Mouse (Mus musculus) kidney, embryonic 14.5 days (tissue): ENCODE measurements around the gene Macrod2. TPM values are rescaled to one million over a fixed set of nuclear protein-coding genes. Genes with fewer than 3 reads are reported as not detected.
A peak's percentile ranks its signal among the peaks of the same experiment; 100 is the strongest.

Source experiments
- ATAC-seq: fragments of 200-750 bp; cut with Nextera tagmentation; 2 replicates; pipeline ENCODE4 v1.8.0; 2017; ENCODE audit warnings: moderate number of reproducible peaks, mild to moderate bottlenecking, moderate TSS enrichment, moderate library complexity; ENCODE audit not compliant: low FRiP score, low TSS enrichment
- H3K27ac ChIP-seq: fragments of 300-500 bp; sonication (generic); 2 replicates; pipeline ENCODE4 v1.5.1; 2014; ENCODE audit warnings: low read depth, mild to moderate bottlenecking, low read length, moderate library complexity, mixed read lengths
- H3K27me3 ChIP-seq: fragments of 300-500 bp; sonication (generic); 2 replicates; pipeline ENCODE4 v1.6.1; 2014; ENCODE audit warnings: mild to moderate bottlenecking, low read length; ENCODE audit not compliant: control insufficient read depth, insufficient read depth
- H3K36me3 ChIP-seq: fragments of 300-500 bp; sonication (generic); 2 replicates; pipeline ENCODE4 v1.6.1; 2014; ENCODE audit warnings: low read length, mixed read lengths; ENCODE audit not compliant: control insufficient read depth, insufficient read depth
- H3K4me1 ChIP-seq: fragments of 300-500 bp; sonication (generic); 2 replicates; pipeline ENCODE4 v1.6.1; 2014; ENCODE audit warnings: low read length, mixed read lengths; ENCODE audit not compliant: control insufficient read depth, insufficient read depth
- H3K4me2 ChIP-seq: fragments of 300-500 bp; sonication (generic); replicated peaks from 2 replicates; pipeline ENCODE4 v1.6.1; 2014; ENCODE audit warnings: low read depth, mild to moderate bottlenecking, low read length
- H3K4me3 ChIP-seq: fragments of 300-500 bp; sonication (generic); 2 replicates; pipeline ENCODE4 v1.5.1; 2014; ENCODE audit warnings: mild to moderate bottlenecking, low read length
- H3K9ac ChIP-seq: fragments of 300-500 bp; sonication (generic); 2 replicates; pipeline ENCODE4 v1.6.1; 2014; ENCODE audit warnings: low read depth, mild to moderate bottlenecking, low read length, moderate library complexity
- H3K9me3 ChIP-seq: fragments of 300-500 bp; sonication (generic); 2 replicates; pipeline ENCODE4 v1.6.1; 2016; ENCODE audit warnings: low read length; ENCODE audit not compliant: control insufficient read depth
- WGBS: fragments of 180-500 bp; shearing (Covaris S2); extraction: QIAGEN DNeasy Blood & Tissue Kit; methylation state at CpG from one replicate; pipeline ENCODE4 v1.1.7; 2014; 5-methylcytosine and 5-hydroxymethylcytosine counted together
- polyA plus RNA-seq: library from polyadenylated mRNA; unstranded; fragments of >200 nt; fragmentation: Nextera tagmentation; extraction: Ambion mirVana; gene quantifications from 2 replicates; pipeline ENCODE4 v1.2.1, GENCODE M21; 2014

Macrod2 gene
- polyA plus RNA-seq, 1 experiment from 2014 or later, result 22.2 TPM

DNA sequence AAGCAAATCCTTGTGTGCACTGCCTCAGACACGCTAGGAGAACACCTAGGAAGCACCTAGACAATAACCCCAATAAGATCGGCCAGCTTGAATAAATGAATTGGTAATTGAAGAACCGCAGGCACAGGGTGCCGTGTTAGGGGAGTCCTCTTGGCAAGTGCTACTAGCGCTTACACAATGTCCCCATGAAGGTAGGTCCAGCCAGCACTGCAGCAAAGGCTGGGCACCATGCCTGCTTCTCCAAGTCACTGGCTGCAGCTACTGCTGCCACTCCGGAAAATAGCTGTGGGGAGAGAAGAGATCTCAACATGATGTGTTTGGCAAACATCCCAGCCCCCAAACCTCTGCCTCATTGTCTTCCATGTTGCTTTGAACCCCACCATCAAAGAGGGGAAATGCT lies 1603.8 kb downstream of the Macrod2 start:
- H3K9me3 ChIP-seq, result no peaks in the 10 kb centered on the region
- no peak for ATAC-seq
- H3K27ac ChIP-seq, result no peak overlapping the region
- H3K27me3 ChIP-seq, result no peaks in the 10 kb centered on the region
- no peaks in the 10 kb centered on the region for H3K36me3 ChIP-seq
- no peak overlapping the region for H3K4me2 ChIP-seq
- 85% methylated on average over 6 of the region's 6 CpGs for WGBS
- H3K4me3 ChIP-seq, result no peak overlapping the region
- no peaks in the 10 kb centered on the region for H3K4me1 ChIP-seq
- no peak overlapping the region for H3K9ac ChIP-seq

DNA sequence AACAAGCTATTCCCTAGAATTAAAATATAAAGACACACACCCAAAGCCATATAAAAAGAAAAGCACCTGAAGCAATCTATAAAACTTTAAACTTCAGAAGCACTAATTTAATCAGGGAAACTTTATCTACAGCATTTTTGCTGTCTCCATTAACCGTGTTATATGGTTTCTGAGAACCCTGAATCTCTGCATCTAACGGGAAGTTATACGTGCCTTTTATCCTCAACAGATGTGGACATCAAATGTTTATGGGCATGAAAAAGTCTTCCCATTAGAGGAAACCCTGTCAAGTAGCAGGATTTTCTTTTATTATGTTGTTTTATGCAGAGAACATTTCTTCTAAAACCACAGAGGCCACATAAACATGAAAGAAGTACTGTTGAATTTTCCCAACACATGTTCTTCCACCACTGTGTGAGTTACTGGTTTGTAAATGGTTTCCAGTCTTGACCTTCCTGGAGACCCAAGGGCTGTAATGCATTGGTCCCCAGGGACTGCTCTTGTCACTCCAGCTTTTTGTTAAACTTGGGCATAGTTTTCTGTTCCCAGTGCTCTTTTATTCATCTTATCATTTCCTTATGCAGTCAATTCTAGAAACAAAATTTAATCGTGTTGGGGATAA lies 1629.5 kb downstream of the Macrod2 start:
- no peak for ATAC-seq
- H3K4me3 ChIP-seq, result no peak overlapping the region
- no peak overlapping the region for H3K27ac ChIP-seq
- no peak overlapping the region for H3K9ac ChIP-seq
- H3K27me3 ChIP-seq, result no peaks in the 10 kb centered on the region
- H3K36me3 ChIP-seq, result no peaks in the 10 kb centered on the region
- H3K4me1 ChIP-seq, result no peaks in the 10 kb centered on the region
- WGBS, result 58% methylated on average over 4 of the region's 4 CpGs
- H3K9me3 ChIP-seq, result no peaks in the 10 kb centered on the region
- H3K4me2 ChIP-seq, result no peak overlapping the region

DNA sequence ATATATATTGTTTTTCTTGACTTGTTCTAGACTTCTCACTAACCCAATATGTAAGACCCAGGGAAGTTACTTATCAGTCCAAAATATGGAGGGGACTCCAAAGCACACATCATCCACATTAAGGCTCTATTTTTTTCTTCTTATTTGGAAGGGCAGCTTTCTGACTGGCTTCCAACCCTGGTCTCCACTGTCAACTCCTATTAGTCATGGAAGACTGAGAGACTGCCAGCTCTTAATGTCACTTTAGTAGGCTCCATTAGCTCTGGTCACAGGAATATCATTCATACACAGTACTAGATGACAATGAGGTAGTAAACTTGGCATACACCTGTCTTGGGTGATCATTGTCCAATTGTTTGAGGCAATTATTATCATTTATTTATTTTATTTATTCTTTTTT lies 1631.6 kb downstream of the Macrod2 start:
- Histone ChIP-seq H3K9ac (no peak overlapping the region), H3K27ac (no peak overlapping the region), H3K4me3 (no peak overlapping the region), H3K27me3 (no peaks in the 10 kb centered on the region), H3K9me3 (no peaks in the 10 kb centered on the region), H3K4me2 (no peak overlapping the region), H3K4me1 (0 out of 2 replicates have a peak, but pooled peaks cover 2% of the 10 kb centered on the region), H3K36me3 (no peaks in the 10 kb centered on the region)
- ATAC-seq, result no peak

DNA sequence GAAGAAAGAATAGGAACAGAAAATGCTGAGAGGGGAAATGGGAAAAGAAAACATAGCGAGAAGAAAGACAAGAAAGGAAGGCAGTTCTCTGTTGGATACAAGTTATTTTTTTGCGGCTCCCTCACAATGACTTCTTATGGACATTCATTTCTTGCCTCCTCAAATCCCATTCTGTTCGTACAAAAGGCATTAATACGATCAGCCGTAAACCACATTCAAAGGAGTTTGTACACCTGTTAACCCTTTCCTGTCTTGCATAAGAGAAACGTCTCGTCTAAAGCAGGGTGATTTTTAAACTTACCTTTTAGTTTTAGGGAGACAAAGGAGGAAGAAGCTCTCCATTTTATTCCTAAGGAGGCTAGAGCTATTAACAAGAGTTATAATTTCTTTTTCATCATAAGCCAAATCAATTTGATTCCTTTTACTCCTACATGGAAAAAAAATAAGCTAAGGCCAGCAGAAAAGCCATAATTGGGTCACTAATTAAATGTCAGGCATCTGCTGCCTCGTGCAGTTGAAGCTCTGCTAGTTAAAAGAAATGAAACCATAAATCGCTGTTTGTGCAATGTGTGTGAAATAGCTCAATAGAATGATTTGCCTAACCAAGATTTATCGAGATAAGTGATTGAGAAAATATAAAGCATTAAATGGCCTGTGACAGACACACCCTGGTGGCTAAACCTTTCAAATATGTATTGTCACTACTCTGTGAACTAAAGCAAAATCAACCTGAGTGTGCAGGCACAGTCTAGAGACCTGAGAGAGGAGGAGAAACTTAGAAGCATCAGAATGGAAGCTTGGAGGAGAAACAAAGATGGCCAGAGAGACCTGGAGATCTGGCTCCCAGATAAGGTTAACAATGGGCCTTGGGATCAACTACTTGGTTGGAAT lies 1635.9 kb downstream of the Macrod2 start:
- Histone ChIP-seq H3K9me3 (no peaks in the 10 kb centered on the region), H3K27me3 (no peaks in the 10 kb centered on the region), H3K4me2 (no peak overlapping the region), H3K4me3 (no peak overlapping the region), H3K9ac (no peak overlapping the region), H3K4me1 (0 out of 2 replicates have a peak, but pooled peaks cover 2% of the 10 kb centered on the region), H3K36me3 (no peaks in the 10 kb centered on the region), H3K27ac (no peak overlapping the region)
- WGBS, result 43% methylated on average over 10 of the region's 10 CpGs
- ATAC-seq, result no peak

DNA sequence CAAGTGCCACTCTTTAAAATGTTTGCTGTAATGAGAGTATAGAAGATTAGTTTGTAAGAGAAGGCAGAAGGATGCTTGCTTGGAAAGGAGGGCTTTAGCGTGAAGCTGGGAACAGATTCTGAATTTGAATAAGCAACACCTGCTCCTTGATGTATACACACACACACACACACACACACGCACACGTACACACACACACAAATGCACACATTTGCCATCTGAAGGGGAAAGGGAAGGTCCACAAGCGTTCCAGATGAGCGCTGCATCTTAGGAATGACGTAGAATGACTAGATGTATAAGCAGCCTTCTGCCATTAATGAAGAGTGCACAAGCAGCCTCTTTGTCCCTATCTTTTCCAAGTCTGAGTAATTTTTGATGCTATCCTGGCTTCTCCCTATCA lies 1660.5 kb downstream of the Macrod2 start:
- H3K36me3 ChIP-seq, result no peaks in the 10 kb centered on the region
- H3K9me3 ChIP-seq, result no peaks in the 10 kb centered on the region
- no peak for ATAC-seq
- 94% methylated on average over 6 of the region's 6 CpGs for WGBS
- H3K9ac ChIP-seq, result no peak overlapping the region
- H3K4me1 ChIP-seq, result peaks cover 6% of the 10 kb centered on the region; the same call in 1 of the 2 replicates
- no peak overlapping the region for H3K4me2 ChIP-seq
- no peaks in the 10 kb centered on the region for H3K27me3 ChIP-seq
- H3K4me3 ChIP-seq, result no peak overlapping the region
- no peak overlapping the region for H3K27ac ChIP-seq

DNA sequence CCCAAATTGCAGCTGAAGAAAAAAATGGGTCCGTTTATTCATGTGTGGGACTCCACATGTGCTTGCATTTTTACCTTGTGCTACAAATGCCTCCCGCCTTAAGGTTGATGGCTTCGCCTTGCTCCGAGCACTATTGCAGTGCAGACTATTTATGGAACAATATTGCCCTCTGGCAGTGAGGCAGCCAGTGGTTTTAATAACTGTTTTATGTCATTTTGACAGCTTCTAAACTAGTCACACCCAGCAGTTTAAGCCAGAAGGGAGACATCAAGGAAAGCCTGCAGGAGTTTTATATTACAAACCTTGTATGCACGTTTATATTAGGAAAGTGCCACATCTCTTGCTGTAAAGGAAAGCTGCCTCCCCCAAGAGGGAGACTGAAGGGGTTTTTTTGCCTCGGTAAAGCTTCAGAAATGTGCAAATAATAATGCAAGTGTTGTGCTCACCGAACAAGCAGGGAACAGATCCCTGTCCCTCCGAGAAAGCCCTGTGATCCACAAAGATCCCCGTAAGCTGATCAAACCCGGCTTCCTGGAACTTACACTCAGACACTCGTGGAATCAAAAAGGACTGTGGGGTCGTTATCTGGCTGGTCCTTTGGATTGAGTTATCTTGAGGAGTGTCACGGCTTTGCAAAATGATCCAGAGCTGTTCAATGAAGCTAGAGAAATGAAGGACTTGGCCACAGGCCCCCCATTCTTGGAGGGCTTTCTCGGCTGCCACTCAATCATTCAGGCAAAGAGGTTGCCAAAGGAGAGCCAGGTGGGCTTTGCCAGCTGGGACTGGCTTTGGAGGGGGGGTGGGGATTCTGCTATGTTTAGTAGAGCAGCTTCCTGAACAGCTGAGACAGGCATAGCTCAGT lies 1663.0 kb downstream of the Macrod2 start:
- no peak overlapping the region for H3K4me3 ChIP-seq
- H3K9ac ChIP-seq, result no peak overlapping the region
- no peaks in the 10 kb centered on the region for H3K9me3 ChIP-seq
- ATAC-seq, result peak; percentile 32; the same call in 1 of the 2 replicates
- peaks cover 6% of the 10 kb centered on the region; the same call in 1 of the 2 replicates for H3K4me1 ChIP-seq
- H3K36me3 ChIP-seq, result no peaks in the 10 kb centered on the region
- 42% methylated on average over 14 of the region's 14 CpGs for WGBS
- H3K4me2 ChIP-seq, result no peak overlapping the region; the same call in 1 of the 2 replicates
- H3K27ac ChIP-seq, result no peak overlapping the region
- no peaks in the 10 kb centered on the region for H3K27me3 ChIP-seq

DNA sequence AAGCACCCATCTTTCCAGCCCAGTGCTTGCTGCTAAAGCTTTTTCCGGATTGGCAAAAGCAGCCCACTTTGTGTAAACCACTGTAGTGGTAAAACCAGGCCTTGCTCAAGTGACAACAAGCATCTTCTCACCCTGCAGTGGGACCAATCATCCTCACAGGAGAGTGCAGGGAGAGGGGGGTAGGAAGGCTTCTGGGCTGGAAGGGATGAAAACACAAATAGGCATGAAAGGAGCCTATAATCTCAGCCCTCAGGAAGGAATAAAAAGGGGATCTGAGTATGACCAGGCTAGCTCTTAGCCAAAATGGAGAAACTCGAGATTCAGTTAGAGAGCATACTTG lies 1663.6 kb downstream of the Macrod2 start:
- Histone ChIP-seq H3K9ac (no peak overlapping the region), H3K4me2 (no peak overlapping the region), H3K9me3 (no peaks in the 10 kb centered on the region), H3K27ac (no peak overlapping the region), H3K36me3 (no peaks in the 10 kb centered on the region), H3K4me1 (peaks cover 6% of the 10 kb centered on the region; the same call in 1 of the 2 replicates), H3K4me3 (no peak overlapping the region), H3K27me3 (no peaks in the 10 kb centered on the region)
- no peak for ATAC-seq
- WGBS, result 65% methylated on average over 2 of the region's 2 CpGs

DNA sequence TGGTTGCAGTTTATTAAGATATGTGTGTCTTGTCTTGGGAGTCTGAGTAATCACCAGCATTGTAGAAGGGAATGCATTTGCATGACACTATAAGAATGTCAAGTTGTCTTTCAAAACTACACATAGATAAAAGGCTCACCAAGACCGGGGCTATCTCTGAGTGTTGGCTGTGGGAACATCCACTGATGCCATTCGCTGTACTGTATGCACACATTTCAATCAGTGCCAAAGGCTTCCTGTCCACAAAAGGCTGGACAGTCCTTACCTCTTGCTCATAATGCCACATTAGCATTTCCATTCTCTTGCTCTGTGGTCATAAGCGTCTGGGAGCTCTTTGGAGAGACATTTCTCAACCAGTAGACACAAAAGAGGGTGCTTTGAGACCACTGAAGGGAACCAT lies 1713.8 kb downstream of the Macrod2 start:
- H3K4me1 ChIP-seq, result no peaks in the 10 kb centered on the region
- no peak overlapping the region for H3K4me3 ChIP-seq
- no peak for ATAC-seq
- no peak overlapping the region for H3K4me2 ChIP-seq
- 86% methylated on average over 3 of the region's 3 CpGs for WGBS
- H3K27me3 ChIP-seq, result no peaks in the 10 kb centered on the region
- no peak overlapping the region for H3K27ac ChIP-seq
- no peaks in the 10 kb centered on the region for H3K9me3 ChIP-seq
- H3K36me3 ChIP-seq, result no peaks in the 10 kb centered on the region
- no peak overlapping the region for H3K9ac ChIP-seq
